Mouse (Mus musculus) brain, embryonic 14.5 days (tissue): ENCODE measurements around the gene Agk. TPM values are rescaled to one million over a fixed set of nuclear protein-coding genes. Genes with fewer than 3 reads are reported as not detected.

Experiments used
- DNase-seq: peaks from one replicate; pipeline ENCODE4 v3.0.0-alpha.2; 2011; ENCODE audit warnings: low read depth
- CTCF ChIP-seq: fragments of 200-500 bp; IDR thresholded peaks from 2 replicates; pipeline ENCODE4 v1.5.1; 2012; ENCODE audit warnings: inconsistent platforms, mild to moderate bottlenecking, moderate library complexity, borderline replicate concordance; ENCODE audit not compliant: insufficient read depth, insufficient read length; ENCODE audit errors: extremely low read depth
- POLR2A ChIP-seq: fragments of 200-500 bp; IDR thresholded peaks from 2 replicates; pipeline ENCODE4 v1.6.1; 2012; ENCODE audit warnings: mild to moderate bottlenecking, inconsistent platforms, borderline replicate concordance; ENCODE audit not compliant: poor library complexity, insufficient read depth, insufficient read length, severe bottlenecking; ENCODE audit errors: extremely low read depth
- polyA plus RNA-seq: library from polyadenylated mRNA; depleted of rRNA; stranded (reverse); fragments of >200 nt; gene quantifications from 2 replicates; pipeline ENCODE4 v1.2.3, GENCODE M21; 2012; rRNA removed

The Agk gene
- polyA plus RNA-seq, 1 experiment: 30.0 TPM

GRCm38 (mm10) chr6:40432346-40433275 lies 107.6 kb downstream of the Agk start:
- DNase-seq: peak; percentile 92
- TF ChIP-seq CTCF (no peak), POLR2A (no peak)

GRCm38 (mm10) chr6:40434697-40435096 lies 109.7 kb downstream of the Agk start:
- DNase-seq: no peak
- no peak for TF ChIP-seq CTCF
- TF ChIP-seq POLR2A: no peak

GRCm38 (mm10) chr6:40435151-40436046 lies 110.4 kb downstream of the Agk start:
- DNase-seq: peak; percentile 83
- TF ChIP-seq CTCF: no peak; the same call in 1 of the 2 replicates
- TF ChIP-seq POLR2A: peak; percentile 24; the same call in 1 of the 2 replicates

GRCm38 (mm10) chr6:40436047-40436483 lies 111.1 kb downstream of the Agk start, which contains the start of gene E330009J07Rik:
Gene E330009J07Rik (minus strand): TSS chr6:40436135.
- no peak for TF ChIP-seq CTCF
- TF ChIP-seq POLR2A: peak; percentile 95
- peak; percentile 87 for DNase-seq

- TF ChIP-seq CTCF (no peak), POLR2A (no peak)
- DNase-seq: peak; percentile 57
Observed at GRCm38 (mm10) chr6:40438936-40439335, 114.0 kb downstream of the Agk start, which contains the start of gene Wee2. Gene Wee2 (plus strand): TSS chr6:40439088.

- peak; percentile 19 for DNase-seq
- TF ChIP-seq CTCF (no peak), POLR2A (no peak)
Observed at GRCm38 (mm10) chr6:40439731-40440130, 114.8 kb downstream of the Agk start.

DNA sequence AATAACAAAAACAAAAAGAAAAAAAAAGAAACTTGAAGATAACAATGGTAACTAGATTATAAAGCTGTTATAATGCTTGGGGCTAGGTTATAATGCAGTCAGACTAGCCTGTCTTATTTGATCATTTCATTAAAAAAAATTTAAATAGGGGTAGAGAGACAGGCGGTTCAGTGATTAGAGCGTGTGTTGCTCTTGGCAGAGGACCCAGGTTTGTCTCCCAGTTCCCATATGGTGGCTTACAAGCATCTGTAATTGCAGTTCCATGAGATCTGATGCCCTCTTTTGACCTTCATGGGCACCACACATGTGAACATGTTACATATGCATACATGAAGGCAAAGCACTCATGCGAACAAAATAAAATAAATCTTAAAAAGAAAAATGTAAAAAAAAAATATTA lies 116.3 kb downstream of the Agk start:
- DNase-seq: peak; percentile 82
- TF ChIP-seq POLR2A: no peak
- no peak for TF ChIP-seq CTCF

- TF ChIP-seq CTCF (peak; percentile 12; the same call in 1 of the 2 replicates), POLR2A (no peak)
- no peak for DNase-seq
Observed at GRCm38 (mm10) chr6:40441755-40442154, 116.8 kb downstream of the Agk start.

GRCm38 (mm10) chr6:40443281-40443928 lies 118.4 kb downstream of the Agk start:
- DNase-seq: peak; percentile 54
- TF ChIP-seq CTCF: no peak
- TF ChIP-seq POLR2A: no peak

Other genes starting within 250 kb of the Agk start
- gene E330009J07Rik, start 111.0 kb downstream of the Agk start, polyA plus RNA-seq: 17.8 and 26.4 TPM in 2 replicates
- gene Wee2, start 113.9 kb downstream of the Agk start, polyA plus RNA-seq: 0.13 and 0.14 TPM in 2 replicates
- gene Ssbp1, start 146.2 kb downstream of the Agk start, polyA plus RNA-seq: 62.9 and 82.4 TPM in 2 replicates
- gene Tas2r137, start 166.1 kb downstream of the Agk start, polyA plus RNA-seq: 0.23 and 0.25 TPM in 2 replicates
- 0.27 and 0.49 TPM in 2 replicates for gene Tas2r108, start 168.4 kb downstream of the Agk start, polyA plus RNA-seq
- gene Prss37, start 194.3 kb downstream of the Agk start, polyA plus RNA-seq: not detected in 2 replicates
- not detected in 2 replicates for gene Olfr461, start 229.9 kb downstream of the Agk start, polyA plus RNA-seq
- 0.26 and 0.27 TPM in 2 replicates for gene Olfr460, start 244.3 kb downstream of the Agk start, polyA plus RNA-seq